24 mouse cellular contexts compared by ENCODE assay signal in the genomic region with DNA sequence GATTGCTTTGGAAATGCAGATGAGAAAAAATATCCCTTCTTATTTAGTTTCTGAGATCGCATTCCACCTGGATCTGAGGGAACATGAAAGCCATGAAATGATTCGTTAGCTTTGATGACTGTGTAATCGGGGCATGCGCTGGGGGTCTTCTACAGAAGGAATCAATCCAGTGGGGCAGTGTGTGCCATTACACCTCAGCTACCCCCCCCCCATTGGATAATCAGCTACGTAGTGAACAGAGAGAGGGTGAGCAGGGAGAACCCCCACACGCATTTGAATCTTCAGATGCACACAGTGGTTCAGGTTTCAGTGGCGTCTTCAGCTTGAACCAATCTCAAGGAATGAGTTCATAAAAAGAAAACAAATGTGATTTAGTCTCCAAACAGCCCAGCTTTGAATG.
DNase-seq lines count a peak whose midpoint lies in the region; ATAC-seq and TF ChIP-seq lines count a peak whose summit lies in the region.
"Had no signal": no experiment of that assay in that cellular context is flagged by ENCODE, and none has a peak within 500 bp of the region (broad histone marks: within the 10 kb centered on the region; RNA-seq: fewer than 3 reads in every experiment).

No protein-coding gene starts in this region.

- peaks cover 6% of the 10 kb centered on the region; the same call in 1 of the 2 replicates for H3K4me1 ChIP-seq in midbrain, embryonic 13.5 days (replicated peaks)
- no peaks in the 10 kb centered on the region for H3K4me1 ChIP-seq in midbrain, embryonic 11.5 days (ENCODE audit: control insufficient read depth, insufficient read depth, low read length)
- H3K4me1 ChIP-seq in embryonic facial prominence, embryonic 14.5 days (ENCODE audit: control insufficient read depth, insufficient read depth, low read length) = peaks cover 19% of the 10 kb centered on the region; the same call in 1 of the 2 replicates
- no peaks in the 10 kb centered on the region for H3K4me1 ChIP-seq in midbrain, embryonic 16.5 days (ENCODE audit: control insufficient read depth, insufficient read depth, low read length)
- H3K4me1 ChIP-seq: liver, embryonic 13.5 days had no signal

- H3K9ac ChIP-seq in midbrain, embryonic 13.5 days (replicated peaks) = no peak overlapping the region
- H3K9ac ChIP-seq in midbrain, embryonic 11.5 days (ENCODE audit: low read length) = no peak overlapping the region
- H3K9ac ChIP-seq in embryonic facial prominence, embryonic 14.5 days (ENCODE audit: low read depth, low read length) = no peak overlapping the region
- H3K9ac ChIP-seq in midbrain, embryonic 16.5 days (ENCODE audit: low read depth, low read length) = no peak overlapping the region
- H3K9ac ChIP-seq: hindbrain, embryonic 14.5 days; limb, embryonic 13.5 days; liver, embryonic 13.5 days had no signal

- H3K27me3 ChIP-seq in midbrain, embryonic 13.5 days = no peaks in the 10 kb centered on the region
- H3K27me3 ChIP-seq in midbrain, embryonic 11.5 days (ENCODE audit: control insufficient read depth, insufficient read depth, low read length) = no peaks in the 10 kb centered on the region
- no peaks in the 10 kb centered on the region for H3K27me3 ChIP-seq in embryonic facial prominence, embryonic 14.5 days (replicated peaks; ENCODE audit: control insufficient read depth, insufficient read depth, low read length)
- no peaks in the 10 kb centered on the region for H3K27me3 ChIP-seq in midbrain, embryonic 16.5 days (ENCODE audit: control insufficient read depth, insufficient read depth, low read depth, low read length)
- H3K27me3 ChIP-seq: limb, embryonic 13.5 days; liver, embryonic 13.5 days had no signal

- ATAC-seq in midbrain, embryonic 13.5 days = no peak
- no peak for ATAC-seq in midbrain, embryonic 11.5 days (ENCODE audit: low FRiP score)
- 0 out of 2 replicates have a peak, but pooled peaks have one; percentile 15 for ATAC-seq in embryonic facial prominence, embryonic 14.5 days (ENCODE audit: low read depth)
- ATAC-seq in midbrain, embryonic 16.5 days = peak; percentile 32; the same call in 1 of the 2 replicates
- ATAC-seq: inflammation-experienced regulatory T-cells, adult 6 months had no signal

- H3K36me3 ChIP-seq in midbrain, embryonic 13.5 days = no peaks in the 10 kb centered on the region
- no peaks in the 10 kb centered on the region for H3K36me3 ChIP-seq in midbrain, embryonic 11.5 days (ENCODE audit: control insufficient read depth, insufficient read depth, low read length)
- H3K36me3 ChIP-seq in embryonic facial prominence, embryonic 14.5 days (ENCODE audit: control insufficient read depth, insufficient read depth, low read length) = peaks cover 30% of the 10 kb centered on the region
- no peaks in the 10 kb centered on the region for H3K36me3 ChIP-seq in midbrain, embryonic 16.5 days (ENCODE audit: control insufficient read depth, insufficient read depth, low read length)
- H3K36me3 ChIP-seq: liver, embryonic 13.5 days had no signal

- 0 out of 2 replicates have a peak overlapping the region, but pooled peaks have one; percentile 28 for H3K27ac ChIP-seq in gastrocnemius, adult 2 months
- H3K27ac ChIP-seq in midbrain, embryonic 13.5 days = peak overlapping the region; percentile 14; the same call in 1 of the 2 replicates
- H3K27ac ChIP-seq in midbrain, embryonic 11.5 days (ENCODE audit: low read depth, low read length) = no peak overlapping the region
- peak overlapping the region; percentile 39; the same call in 1 of the 2 replicates for H3K27ac ChIP-seq in embryonic facial prominence, embryonic 14.5 days (replicated peaks; ENCODE audit: low read depth, low read length)
- no peak overlapping the region; the same call in 1 of the 2 replicates for H3K27ac ChIP-seq in midbrain, embryonic 16.5 days (ENCODE audit: low read length)
- H3K27ac ChIP-seq: hindbrain, embryonic 14.5 days; limb, embryonic 13.5 days; liver, embryonic 13.5 days had no signal

- no peak for TF ChIP-seq CTCF in gastrocnemius, adult 2 months (IDR thresholded peaks at IDR 0.05)

- H3K4me3 ChIP-seq in gastrocnemius, adult 2 months = no peak overlapping the region
- no peak overlapping the region for H3K4me3 ChIP-seq in midbrain, embryonic 13.5 days (replicated peaks)
- no peak overlapping the region for H3K4me3 ChIP-seq in midbrain, embryonic 11.5 days (ENCODE audit: low read depth, low read length)
- no peak overlapping the region for H3K4me3 ChIP-seq in embryonic facial prominence, embryonic 14.5 days (ENCODE audit: low read depth, low read length)
- H3K4me3 ChIP-seq in midbrain, embryonic 16.5 days (ENCODE audit: low read depth, low read length) = no peak overlapping the region
- H3K4me3 ChIP-seq: limb, embryonic 13.5 days; liver, embryonic 13.5 days had no signal

- 70% methylated on average over 7 of the region's 7 CpGs for WGBS in midbrain, embryonic 13.5 days
- 77% methylated on average over 7 of the region's 7 CpGs for WGBS in midbrain, embryonic 11.5 days
- 45% methylated on average over 7 of the region's 7 CpGs for WGBS in embryonic facial prominence, embryonic 14.5 days
- whole genome bisulfite sequencing in midbrain, embryonic 16.5 days = 54% methylated on average over 7 of the region's 7 CpGs

- no peak for DNase-seq in gastrocnemius, adult 2 months
- no peak for DNase-seq in gastrocnemius, postnatal 4 days (ENCODE audit: low spot score in 2 of 2)
- DNase-seq in midbrain, embryonic 11.5 days (ENCODE audit: low spot score, missing footprints) = no peak
- DNase-seq in embryonic facial prominence, embryonic 14.5 days (ENCODE audit: low spot score) = peak; percentile 31
- no peak for DNase-seq in adrenal gland, postnatal 36 days
- DNase-seq: adrenal gland, postnatal 25 days; cerebellum, adult 11 months; cerebellum, adult 9-11 months; gastrocnemius, postnatal 36 days; kidney, adult 2 months; kidney, postnatal 25 days; layer of hippocampus, postnatal 36 days; liver, embryonic 13.5 days; lung, adult 2 months; lung, postnatal 14 days; retina, postnatal 1 day; right cerebral cortex, postnatal 25 days; spleen, adult 18-20 months; thymus, postnatal 14 days had no signal

- intact Hi-C loops in gastrocnemius, adult 2 months (cut with DNase I) = no loop called here

- H3K9me3 ChIP-seq in midbrain, embryonic 13.5 days = no peaks in the 10 kb centered on the region
- no peaks in the 10 kb centered on the region for H3K9me3 ChIP-seq in midbrain, embryonic 11.5 days (ENCODE audit: control insufficient read depth, low read length)
- H3K9me3 ChIP-seq in embryonic facial prominence, embryonic 14.5 days (ENCODE audit: control insufficient read depth, low read length) = no peaks in the 10 kb centered on the region
- H3K9me3 ChIP-seq in midbrain, embryonic 16.5 days (replicated peaks; ENCODE audit: control insufficient read depth, low read length, poor library complexity, severe bottlenecking) = no peaks in the 10 kb centered on the region
- H3K9me3 ChIP-seq: limb, embryonic 13.5 days; liver, embryonic 13.5 days had no signal

- H3K4me2 ChIP-seq in midbrain, embryonic 13.5 days (replicated peaks) = no peak overlapping the region
- no peak overlapping the region for H3K4me2 ChIP-seq in midbrain, embryonic 11.5 days
- no peak overlapping the region for H3K4me2 ChIP-seq in embryonic facial prominence, embryonic 14.5 days (ENCODE audit: low read depth, low read length)
- H3K4me2 ChIP-seq in midbrain, embryonic 16.5 days (ENCODE audit: low read length) = no peak overlapping the region
- H3K4me2 ChIP-seq: hindbrain, embryonic 14.5 days; limb, embryonic 13.5 days; liver, embryonic 13.5 days had no signal

Comparison
In these comparisons a context has a peak if more than half of its experiments do, and no peak if none do; other contexts are left out.
1. H3K27ac ChIP-seq: peak in gastrocnemius, adult 2 months (single experiment), midbrain, embryonic 13.5 days (single experiment) and embryonic facial prominence, embryonic 14.5 days (single experiment); none in midbrain, embryonic 11.5 days (single experiment) and midbrain, embryonic 16.5 days (single experiment).
2. ATAC-seq: peak in embryonic facial prominence, embryonic 14.5 days (single experiment) and midbrain, embryonic 16.5 days (single experiment); none in midbrain, embryonic 13.5 days (single experiment) and midbrain, embryonic 11.5 days (single experiment).